Mouse (Mus musculus): ENCODE results near the gene Pla2g4d.
"Not testable (repeated sequence)": the region's sequence is repeated elsewhere in the genome, so short reads cannot be mapped to it uniquely, and the experiment has no call there.

Pla2g4d gene

DNA sequence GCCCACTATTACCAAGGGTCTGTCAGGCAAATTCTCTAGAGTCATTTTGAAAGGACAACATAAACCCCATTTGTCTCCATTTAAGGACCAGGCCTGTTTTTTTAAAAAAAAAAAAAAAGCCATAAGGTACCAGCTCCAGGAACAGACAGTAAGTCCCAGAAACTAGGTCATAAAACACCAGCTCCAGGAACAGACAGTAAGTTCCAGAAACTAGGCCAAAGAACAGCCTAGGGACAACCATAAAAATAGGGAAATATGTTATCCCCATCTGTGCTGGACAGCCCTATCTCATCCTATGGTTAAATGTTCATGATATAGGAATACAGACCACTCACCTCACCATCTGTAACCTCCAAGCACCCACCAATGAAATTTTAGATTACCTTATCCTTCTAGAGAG, 32.7 kb downstream of the Pla2g4d start:
- DNase-seq (ENCODE audit: low spot score), result no peak

DNA sequence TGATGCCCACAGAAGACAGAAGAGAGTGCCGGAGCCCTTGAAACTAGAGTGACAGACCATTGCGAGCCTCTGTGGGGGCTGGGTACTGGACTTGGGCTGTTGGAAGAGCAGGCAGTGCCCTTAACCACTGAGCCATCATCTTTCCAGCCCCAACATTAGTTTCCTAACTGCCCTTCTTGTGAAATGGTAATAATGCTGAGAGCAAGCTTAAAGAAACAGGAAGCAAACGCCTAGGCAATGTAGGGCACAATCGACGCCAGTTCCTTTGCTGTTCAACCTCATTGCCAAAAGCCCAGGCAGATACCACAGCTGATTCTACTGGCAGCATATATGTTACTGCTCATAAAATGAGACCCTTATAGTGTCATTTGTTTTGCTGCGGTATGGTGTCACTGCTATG, 36.4 kb downstream of the Pla2g4d start:
- DNase-seq (ENCODE audit: low spot score), result no peak

DNA sequence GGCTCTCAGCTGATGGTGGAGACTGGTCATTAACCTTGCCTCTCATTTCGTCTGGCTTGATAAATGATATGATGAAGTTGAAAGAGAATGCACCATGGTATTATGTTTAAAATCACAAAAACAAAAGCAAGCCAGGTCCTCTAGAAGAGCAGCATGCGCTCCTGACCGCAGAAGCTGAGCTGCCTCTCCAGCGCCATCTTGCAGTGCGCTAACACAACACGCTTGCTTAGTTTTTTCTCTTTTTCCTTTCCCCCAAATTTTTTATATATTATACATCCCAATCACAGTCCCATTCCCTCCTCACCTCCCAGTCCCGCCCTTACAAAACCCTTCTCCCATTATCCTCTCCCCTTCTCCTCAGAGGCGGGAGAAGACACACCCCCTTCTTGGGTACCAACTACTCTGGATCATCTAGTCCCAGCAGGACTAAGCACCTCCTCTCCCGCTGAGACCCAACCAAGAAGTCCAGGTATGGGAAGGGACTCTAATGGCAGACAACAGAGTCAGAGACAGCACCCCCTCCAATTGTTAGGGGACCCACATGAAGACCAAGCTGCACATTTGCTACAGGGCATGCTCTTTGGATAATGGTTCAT, 43.5 kb downstream of the Pla2g4d start:
- DNase-seq (ENCODE audit: low spot score), result no peak

DNA sequence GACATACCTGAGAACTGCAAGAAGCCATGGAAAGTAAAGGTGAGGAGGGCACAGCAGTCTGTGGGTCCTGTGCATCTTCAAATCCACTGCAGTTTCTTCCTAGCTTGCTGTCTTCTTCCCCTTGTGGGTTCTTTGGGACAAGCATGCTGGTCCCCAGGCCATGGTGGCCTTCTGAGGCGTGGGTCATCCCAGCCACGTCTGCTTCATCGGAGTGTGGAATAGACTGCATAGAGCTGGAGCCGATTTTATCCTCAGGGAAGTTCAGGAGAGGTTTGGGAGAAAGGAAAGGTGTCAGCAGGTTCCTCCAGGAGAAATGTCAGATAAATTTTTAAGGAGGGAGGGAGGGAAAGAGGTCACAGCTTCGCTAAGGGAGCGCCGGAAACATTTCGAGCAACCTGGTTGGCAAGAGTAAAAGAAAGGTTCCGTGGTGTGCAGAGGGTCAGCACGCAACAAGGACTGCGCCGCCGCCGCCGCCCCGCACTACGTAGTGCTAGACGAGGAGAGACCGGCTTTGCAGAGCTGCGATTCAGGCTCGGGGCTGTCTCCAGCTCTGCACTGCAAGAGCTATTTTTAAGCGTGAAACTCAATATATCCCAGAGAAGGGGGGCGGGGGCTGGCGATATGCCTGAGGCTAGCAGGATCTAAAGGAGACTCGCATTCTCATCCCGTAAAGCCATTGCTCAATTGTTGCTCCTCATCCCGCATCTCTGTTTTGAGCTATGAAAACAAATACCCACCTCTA, 44.1 kb downstream of the Pla2g4d start, which contains the start of gene Pla2g4e:
Pla2g4e (minus strand) TSS at position 657 of the 742 bp plus-strand sequence.
- no peak for DNase-seq (ENCODE audit: low spot score)

DNA sequence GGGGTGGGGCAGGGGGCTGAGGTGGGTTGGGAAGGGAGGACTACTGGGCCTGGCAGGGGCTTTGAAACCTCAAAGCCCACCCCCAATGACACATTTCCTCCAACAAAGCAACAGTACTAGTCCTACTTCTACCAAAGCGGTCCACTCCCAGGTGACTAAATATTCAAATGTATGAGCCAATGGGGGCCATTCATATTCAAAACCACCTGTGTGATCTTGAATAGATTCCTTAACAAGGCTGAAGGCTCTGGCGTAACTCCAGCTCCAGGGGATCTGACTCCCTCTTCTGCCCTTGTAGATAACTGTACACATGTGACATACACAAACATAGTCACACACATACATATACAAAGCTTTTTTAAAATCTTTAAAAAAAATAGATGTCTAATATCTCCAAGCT, 45.0 kb downstream of the Pla2g4d start:
- DNase-seq (ENCODE audit: low spot score), result no peak

DNA sequence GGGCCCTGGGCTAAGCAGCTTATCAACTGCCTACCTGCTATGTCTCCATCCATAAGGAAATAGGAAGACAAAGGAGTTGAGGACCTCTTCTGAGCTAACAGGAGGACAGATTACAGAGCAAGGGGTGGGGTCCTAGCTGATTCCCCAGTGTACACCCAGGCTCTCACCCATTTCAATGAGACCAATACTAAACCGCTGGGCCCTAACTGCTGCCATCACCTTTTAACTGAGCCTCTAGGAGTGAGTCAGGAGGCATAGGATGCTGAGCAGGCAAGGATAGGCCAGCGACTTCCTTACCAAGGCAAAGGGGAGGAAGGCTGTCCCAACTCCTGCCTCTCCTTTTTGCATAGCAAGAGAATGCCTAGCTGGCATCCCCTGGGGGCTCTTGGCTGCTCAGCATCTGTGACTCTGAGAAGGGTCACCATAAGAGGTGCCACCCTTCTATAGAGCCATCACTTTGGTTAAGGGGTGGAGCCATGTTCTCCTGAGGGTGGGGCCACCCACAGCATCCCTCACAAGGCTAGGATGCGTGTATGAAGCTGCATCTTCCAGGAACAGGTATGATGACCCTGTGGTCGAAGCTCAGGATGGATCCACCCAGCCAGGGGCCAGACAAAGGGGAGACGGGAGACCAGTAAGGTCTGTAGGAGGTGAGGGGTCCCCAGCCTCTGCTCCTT, 46.1 kb downstream of the Pla2g4d start:
- no peak for DNase-seq (ENCODE audit: low spot score)

DNA sequence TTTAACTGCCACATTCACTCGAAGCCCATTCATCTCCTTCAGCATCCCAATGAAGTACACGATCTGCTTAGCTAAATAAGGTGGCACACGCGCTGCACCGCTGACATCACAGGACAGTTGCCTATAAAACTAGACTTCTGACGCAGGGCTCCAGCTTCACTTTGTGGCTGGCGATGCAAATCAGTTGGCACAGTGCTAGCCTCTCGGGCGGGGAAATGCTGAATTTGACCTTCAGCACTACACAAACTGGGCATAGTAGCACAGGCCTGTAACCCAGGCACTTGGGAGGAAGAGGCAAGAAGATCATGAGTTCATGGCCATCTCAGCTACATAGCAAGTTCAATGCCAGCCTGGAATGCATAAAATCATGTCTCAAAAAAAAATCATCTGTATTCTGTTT, 50.3 kb downstream of the Pla2g4d start:
- DNase-seq (ENCODE audit: low spot score), result not testable (repeated sequence)

DNA sequence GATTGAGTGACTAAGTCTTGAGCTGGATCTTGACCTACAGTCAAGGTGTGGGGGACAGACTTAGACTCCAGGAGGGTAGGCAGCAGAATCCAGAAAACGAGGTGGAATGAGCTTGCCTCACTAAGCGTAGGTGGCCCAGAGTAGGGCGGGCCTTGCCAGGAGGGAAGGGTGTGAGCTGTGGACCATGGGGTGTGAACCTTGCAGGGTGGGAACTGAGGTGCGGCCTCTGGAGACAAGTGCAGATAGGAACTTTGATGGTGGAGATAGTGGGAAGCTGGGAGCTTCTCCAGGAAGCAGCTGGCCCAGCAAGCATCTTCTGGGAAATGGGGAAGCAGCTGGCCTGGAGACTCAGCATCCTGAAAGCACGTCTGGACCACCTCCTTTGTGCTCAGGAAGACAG, 51.2 kb downstream of the Pla2g4d start:
- no peak for DNase-seq (ENCODE audit: low spot score)

DNA sequence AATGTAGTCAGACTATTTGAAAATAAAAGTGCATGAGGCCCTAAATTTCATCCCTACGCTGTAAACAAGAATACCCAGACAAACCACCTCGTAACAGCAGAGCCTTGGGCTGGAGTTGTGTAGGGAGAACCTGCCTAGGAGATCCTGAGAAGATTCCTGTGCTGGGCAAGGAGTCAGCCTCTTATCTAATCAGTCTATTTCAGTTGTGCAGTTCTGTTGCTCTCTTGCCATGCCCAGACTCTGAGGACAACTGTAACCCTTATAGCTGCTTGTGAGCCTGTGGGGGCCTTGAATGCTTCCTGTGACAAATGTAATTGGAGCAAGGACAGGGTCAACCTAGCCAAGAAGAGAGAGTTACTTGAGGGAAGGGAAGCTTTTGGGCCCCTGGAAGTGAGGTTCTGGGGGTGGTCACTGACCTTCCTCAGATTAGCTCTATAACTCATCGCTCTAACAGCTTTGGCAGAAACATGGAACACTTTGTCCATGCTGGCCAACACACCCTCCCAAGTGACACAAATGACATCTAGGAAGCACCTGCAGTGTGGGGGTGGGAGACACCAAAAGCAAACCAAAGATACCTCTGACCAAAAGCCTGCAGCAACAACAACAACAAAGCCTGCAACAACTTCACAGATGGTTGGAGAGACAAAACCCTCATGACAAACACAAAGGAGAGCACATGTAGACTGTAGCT, 52.9 kb downstream of the Pla2g4d start:
- no peak for DNase-seq (ENCODE audit: low spot score)

DNA sequence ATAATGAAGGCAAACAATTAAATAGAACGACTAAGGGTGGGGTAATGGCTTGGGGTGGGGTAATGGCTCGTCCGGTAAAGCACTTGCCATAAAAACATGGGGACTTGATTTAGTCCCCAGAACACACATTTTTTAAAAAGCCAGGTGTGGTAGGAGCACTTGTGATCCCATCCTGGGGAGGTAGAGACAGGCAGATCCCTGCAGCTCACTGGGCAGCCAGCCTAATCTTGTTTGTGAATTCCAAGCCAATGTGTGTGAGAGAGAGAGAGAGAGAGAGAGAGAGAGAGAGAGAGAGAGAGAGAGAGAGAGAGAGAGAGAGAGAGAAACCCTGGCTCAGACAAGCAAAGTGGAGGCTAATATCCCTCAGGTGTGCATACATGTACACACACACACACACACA, 53.6 kb downstream of the Pla2g4d start:
- DNase-seq (ENCODE audit: low spot score), result no peak

DNA sequence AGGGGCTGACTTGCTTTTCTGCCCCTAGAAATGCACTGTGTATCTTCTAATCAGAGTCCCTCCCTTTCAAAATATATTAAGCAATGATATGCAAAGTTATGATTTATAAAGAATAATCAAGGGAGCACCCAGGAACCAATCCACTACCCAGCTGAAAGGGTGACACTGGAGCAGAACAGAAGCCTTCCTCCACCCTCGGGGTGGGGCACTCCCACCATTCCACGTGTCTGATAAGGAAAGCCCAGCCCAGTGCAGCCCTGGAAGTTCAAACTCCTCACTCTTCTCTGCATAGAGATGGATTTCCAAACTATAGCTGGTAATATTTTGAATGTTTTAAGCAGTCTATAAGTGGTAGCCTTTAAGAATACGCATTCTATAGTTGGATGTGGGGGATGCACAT, 57.4 kb downstream of the Pla2g4d start:
- no peak for DNase-seq (ENCODE audit: low spot score)

Measured in MN1 (cell line).